Mouse (Mus musculus) heart, adult 10 weeks (tissue): ENCODE data around the gene Magea5. TPM values are rescaled to one million over a fixed set of nuclear protein-coding genes. Genes with fewer than 3 reads are reported as not detected.

Experiments used
- polyA plus RNA-seq: library from polyadenylated mRNA; stranded (reverse); fragments of 350-450 nt; fragmentation: Illumina TruSeq; extraction: RNeasy Lipid Tissue Mini Kit (QIAGEN cat#74804); gene quantifications from one replicate; pipeline ENCODE4 v1.2.3, GENCODE M21; 2014; ENCODE audit warnings: low read depth, low replicate concordance

Gene Magea5
- polyA plus RNA-seq, result not detected

DNA sequence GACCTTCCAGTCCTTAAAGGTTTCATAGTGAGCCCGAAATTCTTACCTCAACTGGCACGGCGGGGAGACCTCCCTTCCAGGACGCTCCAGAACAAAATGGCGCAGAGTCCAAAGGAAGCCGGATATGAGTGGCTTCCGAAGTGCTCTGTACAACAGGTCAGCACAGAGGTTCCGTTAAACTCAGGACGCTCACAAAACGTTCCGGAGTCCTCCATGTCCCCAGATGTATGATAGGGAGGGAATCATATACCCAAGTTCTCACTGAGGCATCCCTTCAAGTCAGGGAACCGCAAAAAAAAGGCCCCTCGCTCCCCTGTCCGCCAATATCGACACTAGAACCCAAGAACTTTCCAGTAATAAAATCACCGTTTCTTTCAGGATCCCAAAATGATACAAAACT is at the start of gene Magea5:
TSS of gene Magea5 (minus strand) at position 101 of the 400 bp plus-strand sequence.

DNA sequence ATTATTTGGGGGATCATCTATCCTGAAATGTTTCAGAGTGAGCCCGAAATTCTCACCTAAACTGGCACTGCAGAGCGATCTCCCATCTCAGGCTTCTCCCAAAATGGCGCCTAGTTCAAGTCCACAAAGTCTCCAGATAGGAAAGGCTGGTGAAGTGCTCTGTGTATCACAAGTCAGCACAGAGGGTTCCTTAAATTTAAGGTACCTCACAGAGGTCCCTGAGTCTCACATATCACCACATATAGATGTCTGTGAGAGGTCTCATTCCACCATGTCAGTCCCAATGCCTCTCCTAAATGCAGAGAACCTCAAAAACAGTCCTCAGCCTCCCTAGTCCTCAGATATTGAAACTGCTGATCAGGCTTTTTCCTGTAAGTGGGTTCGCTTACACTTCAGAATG is 30.6 kb upstream of the Magea5 start, which contains the start of gene Magea2:
TSS of gene Magea2 (minus strand) at position 101 of the 400 bp plus-strand sequence.

DNA sequence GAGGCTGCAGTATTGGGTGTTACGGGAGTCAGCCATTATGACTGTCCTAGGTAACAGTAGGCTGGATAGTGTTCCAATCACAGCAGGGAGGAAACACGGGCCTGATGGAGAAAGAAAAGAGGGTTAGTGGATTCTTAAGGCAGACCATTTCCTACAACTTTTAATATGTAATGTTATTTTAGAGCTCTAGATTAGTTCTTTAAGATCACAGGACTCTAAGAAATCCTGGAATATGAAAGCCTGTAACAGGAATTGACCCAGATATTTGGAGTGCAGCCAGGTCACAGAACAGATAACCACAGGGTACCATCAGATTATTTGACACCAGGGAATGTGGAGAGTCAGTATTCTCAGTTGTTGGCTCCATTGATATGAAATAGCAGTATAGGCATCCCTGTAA is 26.7 kb upstream of the Magea5 start, which contains the start of gene Magea1:
TSS of gene Magea1 (minus strand) at position 101 of the 400 bp plus-strand sequence.

Other genes with a start within 250 kb of the Magea5 start
- gene Cldn34b1, start 172.9 kb downstream of the Magea5 start, polyA plus RNA-seq, result not detected
- gene Magea6, start 127.2 kb downstream of the Magea5 start, polyA plus RNA-seq, result not detected
- not detected for gene Magea3, start 113.6 kb downstream of the Magea5 start, polyA plus RNA-seq
- not detected for gene Magea8, start 67.3 kb downstream of the Magea5 start, polyA plus RNA-seq
- not detected for gene Magea1, start 26.6 kb upstream of the Magea5 start, polyA plus RNA-seq
- not detected for gene Magea2, start 30.5 kb upstream of the Magea5 start, polyA plus RNA-seq
- not detected for gene Cldn34b2, start 65.3 kb upstream of the Magea5 start, polyA plus RNA-seq
- 61.5 TPM for gene Sat1, start 153.3 kb upstream of the Magea5 start, polyA plus RNA-seq
- 31.3 TPM for gene Acot9, start 199.3 kb upstream of the Magea5 start, polyA plus RNA-seq